Mouse (Mus musculus) gastrocnemius, postnatal 36 days (tissue): ENCODE measurements around the gene Rhebl1. TPM values are rescaled to one million over a fixed set of nuclear protein-coding genes. Genes with fewer than 3 reads are reported as not detected.

Experiments used
- DNase-seq, 2 experiments: peaks; one replicate each; pipeline ENCODE4 v3.0.0; 2022
- intact Hi-C: fragments of 180-260 bp; cut with DNase I; formaldehyde crosslinking; loops from one replicate; pipeline ENCODE4 v1.15.1; 2025
- total RNA-seq, 2 experiments: library from RNA; stranded (reverse); gene quantifications; 2 replicates each; pipeline ENCODE4 v1.2.3; 2021

Rhebl1 gene
- total RNA-seq, 2 experiments from 2014 or later, result 1.9 to 3.1 TPM

DNA sequence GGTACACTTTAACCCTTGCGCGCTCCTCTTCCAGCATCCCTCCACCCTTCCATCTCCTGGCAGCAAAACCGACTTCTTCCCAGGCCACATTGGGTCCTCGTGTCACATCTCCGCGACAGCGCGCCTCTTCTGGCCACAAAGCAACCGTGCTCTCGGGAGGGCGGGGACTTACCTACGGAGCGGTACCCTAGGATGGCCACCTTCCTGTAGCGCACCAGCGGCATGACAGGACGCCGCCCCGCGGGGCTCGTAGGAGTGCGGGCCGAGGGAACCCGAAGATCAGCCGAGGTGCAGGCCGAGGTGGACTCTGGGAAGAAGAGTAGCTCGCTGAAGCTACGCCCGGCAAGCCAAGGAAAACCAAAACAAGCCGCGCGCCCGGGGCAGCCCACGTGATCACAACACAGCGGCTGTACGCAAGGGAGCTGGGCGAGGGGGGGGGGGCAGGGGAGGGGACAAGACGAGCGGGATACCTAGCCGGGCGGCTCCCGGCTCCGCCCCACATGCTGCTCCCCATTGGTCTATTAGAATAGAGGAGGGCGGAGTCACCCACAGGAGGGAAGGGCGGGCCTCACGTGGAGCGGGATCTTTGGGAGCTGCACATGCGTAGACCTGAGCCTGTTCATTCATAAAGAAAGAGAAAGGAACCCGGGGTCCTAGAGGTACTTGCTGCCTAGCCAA, 13.2 kb downstream of the Rhebl1 start:
- intact Hi-C loops, result loop anchor here (5.0 kb wide), 1 partner anchor 36 kb away; the partner anchor contains the start of gene Lmbr1l
- DNase-seq, result peak; percentile 81 to 88

DNA sequence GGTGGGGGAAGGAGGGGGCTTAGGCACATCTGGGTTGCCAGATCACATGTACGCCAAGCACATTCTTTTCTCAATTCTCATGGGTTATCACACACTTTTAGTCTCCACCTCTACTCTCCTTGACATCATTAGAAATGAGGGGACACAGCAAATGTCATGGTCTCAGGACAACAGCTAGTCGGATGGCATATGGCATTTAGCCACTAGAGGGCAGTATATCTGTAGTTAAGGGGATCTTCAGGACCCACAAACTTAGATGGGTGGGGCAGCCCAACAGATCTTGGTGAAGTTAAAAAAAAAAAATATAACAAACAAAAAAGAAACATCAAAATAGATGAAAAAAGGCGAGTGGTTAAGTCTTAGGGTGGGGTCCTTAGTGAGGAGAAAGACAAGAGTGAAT, 17.0 kb downstream of the Rhebl1 start:
- peak in 1 of 2 experiments; percentile 58 for DNase-seq
- intact Hi-C loops, result loop anchor here (5.0 kb wide), 2 partner anchors 50 to 120 kb away; no protein-coding TSS in a partner anchor

DNA sequence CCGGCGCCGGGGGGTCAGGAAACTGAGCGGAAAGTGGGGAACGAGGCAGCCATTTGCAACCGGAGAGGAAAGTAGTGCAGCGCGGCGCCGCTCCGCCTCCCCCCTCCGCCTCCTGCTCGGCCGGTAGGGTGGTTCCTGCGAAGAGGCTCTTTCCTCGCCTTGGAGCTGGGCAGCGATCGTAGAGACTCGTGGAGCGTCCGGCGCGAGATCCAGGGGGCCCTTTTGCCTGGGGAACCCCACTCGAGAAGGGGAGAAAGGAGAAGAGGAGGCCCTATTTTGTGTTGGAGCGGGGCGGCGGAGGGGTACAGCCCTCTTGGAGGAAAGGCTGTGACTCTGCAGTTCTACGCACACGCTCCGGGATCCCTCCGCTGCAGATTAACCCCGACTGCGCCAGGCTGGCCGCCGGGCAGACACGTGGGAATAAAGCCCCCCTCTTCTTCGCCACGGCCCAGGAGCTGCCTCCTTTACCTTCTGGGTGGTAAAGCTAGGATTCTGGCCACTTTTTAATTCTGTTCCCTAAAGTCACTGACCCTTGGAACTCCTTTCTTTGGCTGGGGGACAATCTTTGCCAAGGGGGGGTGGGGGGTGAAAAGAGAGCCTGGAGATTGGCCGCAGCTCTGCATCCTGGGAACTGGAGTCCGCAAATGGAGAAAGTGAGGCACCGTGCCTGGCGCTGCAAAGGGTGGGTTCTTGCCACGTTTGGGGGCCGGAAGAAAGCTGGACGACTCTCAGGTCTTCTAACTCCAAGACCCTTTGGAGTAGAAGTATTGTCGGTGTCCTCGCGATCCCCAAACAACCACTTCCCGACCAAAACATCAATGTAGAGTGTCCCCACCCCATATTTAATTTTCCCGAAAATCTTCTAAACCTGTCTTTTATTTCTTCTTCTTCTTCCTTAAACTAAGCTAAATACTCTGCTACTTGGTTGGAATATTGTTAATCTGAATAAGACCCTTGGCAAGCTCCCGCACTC, 22.1 kb downstream of the Rhebl1 start:
- DNase-seq, result peak; percentile 87 to 95
- intact Hi-C loops, result no loop called here

DNA sequence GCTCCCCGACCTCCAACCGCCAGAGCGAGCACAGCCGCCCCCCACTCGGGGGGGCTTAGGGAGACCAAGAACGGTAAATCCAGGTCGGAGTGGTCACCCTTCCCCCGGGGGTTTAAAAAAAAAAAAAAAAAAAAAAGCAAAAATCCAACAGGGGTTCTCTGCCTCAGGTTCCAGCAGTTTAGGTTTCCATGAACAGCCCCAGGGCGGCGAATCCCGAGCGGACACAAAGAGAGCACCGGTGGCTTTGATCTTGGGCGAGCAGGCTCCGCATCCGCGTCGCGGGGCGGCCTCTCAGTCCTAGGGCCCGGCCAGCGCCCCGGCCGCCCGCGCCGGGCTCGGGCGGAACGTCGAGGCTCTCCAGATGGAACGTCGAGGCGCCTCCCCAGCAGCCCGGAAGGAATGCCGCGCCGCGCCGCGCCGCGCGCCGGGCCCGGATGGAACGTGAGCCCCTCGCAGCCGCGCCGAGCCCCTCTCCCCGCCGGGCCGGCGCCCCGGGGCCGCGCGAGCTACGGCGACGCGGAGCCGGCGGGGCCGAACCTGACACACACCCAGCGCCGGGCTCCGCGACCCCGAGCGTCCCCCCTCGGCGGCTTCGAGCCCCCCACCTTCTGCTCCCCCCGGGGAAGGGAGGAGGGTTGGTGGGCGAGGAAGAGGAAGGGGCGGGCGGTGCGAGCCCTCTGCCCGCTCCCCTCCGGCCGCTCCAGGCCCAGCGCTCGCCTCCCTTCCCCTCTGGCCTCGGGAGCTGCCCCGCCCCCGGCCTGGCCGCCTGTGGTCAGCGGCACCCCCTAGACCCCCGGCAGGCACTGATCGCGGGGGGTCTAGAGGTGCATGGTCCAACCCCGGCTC, 23.0 kb downstream of the Rhebl1 start, which contains the start of gene Kmt2d:
Kmt2d (minus strand) TSS at position 135 of the 846 bp plus-strand sequence.
- no peak for DNase-seq
- intact Hi-C loops, result no loop called here

DNA sequence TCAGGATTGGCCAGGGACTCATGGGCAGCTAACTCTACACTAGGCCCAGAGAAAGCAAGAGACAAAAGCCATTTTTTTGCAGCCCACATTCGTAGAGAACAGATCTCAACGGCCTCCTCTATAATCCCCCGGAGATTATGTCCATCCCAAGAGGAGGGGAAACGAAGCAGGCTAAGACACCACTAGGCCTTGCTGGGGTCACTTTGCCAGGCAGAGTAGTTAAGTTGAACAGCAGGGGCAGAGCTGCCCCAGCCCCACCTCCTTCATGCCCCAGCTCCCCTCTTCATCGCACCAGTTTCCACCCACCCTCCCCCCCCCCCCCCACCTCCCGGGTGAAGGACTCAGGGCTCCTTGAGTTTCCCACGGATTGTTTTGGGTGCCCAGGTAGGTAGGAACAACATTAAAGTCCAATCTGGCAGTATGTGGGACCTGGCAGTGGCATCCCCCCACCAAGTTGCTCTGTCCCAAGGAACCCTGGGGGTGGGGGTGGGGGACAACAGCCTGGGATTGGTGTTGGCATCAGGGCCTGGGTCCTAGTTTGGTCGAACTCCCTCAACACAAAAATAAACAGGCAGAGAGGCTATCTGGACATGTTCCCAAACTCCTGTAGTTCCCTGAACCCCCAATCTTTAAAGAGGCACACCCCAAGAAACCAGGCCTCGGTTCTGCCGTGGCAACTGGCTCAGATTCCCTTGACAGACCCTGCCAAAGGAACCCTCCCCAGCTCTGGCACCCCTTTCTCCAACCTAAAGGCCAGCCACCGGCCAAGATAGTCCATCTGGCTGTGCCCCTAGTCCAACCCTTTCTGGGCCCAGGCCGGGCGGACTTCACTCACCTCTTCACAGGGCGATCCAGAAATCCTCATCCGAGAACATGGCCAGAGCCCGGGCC, 23.9 kb downstream of the Rhebl1 start:
- DNase-seq, result peak; percentile 53 to 58
- intact Hi-C loops, result no loop called here

DNA sequence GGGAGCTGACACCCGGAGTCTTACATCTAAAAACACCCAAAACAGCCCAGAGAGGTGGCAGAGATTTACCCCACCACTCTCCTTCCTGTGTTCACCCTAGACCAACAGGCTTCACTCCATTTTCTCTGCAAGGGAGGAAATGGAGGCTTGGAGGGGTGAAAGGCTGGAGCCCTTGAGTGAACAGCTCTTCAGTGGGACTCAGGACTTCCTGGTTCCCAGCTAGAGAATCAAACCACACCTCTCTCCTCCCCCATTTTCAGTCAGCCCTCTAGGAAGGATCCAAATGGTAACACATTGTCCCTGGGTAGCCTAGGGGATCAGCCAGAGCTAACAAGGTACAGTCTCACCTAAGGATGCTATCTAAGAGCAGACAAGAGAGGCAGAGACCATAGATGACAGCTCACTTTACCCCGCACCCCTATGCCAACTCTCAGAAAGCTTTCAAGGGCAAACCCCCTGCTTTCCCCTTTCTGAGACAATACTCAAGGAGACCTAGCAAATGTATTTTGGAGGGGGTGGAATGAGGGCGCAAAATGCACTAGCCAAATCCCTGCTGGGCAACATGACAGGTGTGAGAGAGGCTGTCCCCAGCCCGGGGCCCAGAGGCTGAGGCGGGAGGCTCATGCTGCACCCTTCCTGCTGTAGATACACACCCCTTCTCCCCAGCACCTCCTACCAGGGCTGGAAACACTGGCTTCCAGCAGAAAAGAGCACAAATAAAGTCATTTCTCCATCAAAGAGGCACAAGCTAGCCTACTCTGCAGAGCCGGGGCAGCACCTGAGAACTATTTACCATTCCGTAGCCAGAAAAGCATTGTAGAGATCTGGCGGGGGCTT, 24.8 kb downstream of the Rhebl1 start:
- no peak for DNase-seq
- intact Hi-C loops, result loop anchor here (5.0 kb wide), 1 partner anchor 37 kb away; the partner anchor contains the start of gene Prkag1

GRCm38 (mm10) chr15:98868346-98869063, 25.8 kb downstream of the Rhebl1 start:
- intact Hi-C loops, result loop anchor here (5.0 kb wide), 1 partner anchor 36 kb away; the partner anchor contains the start of gene Prkag1
- no peak for DNase-seq

DNA sequence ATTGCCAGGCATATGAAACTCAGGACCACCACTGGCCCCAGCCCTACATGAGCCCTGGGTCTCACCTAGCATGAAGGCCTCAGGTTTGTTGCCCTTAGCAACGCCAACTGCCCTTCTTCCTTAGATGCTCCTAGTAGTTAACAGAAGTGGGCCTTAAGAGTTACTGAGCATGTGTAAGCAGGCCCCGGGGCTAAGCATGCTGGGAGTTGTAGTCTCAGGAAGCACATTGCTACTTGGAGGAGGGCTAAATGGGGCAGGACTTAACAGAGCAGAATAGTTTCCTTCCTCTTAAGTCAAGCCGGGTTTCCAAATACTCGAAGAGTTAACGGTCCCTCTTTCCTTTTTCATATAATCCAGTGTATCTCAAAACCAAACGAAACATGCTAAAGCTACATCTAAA, 27.0 kb downstream of the Rhebl1 start:
- intact Hi-C loops, result loop anchor here (5.0 kb wide), 1 partner anchor 35 kb away; the partner anchor contains the start of gene Prkag1
- DNase-seq, result no peak

DNA sequence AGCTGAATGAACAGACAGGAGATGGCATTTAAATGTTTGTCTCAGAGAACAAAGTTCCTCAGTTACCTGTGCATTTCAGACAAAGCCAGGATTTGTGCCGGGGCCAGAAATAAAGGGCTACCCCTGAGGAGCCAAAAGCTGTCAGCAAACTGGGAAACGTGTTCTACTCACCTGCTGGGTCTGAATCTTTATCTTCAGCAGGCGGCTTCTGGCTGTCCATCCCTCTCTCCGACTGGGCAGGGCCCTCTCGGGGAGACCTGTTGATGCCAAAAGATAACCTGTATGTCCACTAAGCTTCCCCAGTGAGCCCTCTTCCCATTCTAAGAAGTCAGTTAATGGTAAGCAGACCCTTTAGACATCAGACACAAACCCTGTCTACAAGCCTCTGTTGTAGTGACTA, 27.8 kb downstream of the Rhebl1 start:
- intact Hi-C loops, result loop anchor here (5.0 kb wide), 1 partner anchor 34 kb away; the partner anchor contains the start of gene Prkag1
- no peak for DNase-seq

DNA sequence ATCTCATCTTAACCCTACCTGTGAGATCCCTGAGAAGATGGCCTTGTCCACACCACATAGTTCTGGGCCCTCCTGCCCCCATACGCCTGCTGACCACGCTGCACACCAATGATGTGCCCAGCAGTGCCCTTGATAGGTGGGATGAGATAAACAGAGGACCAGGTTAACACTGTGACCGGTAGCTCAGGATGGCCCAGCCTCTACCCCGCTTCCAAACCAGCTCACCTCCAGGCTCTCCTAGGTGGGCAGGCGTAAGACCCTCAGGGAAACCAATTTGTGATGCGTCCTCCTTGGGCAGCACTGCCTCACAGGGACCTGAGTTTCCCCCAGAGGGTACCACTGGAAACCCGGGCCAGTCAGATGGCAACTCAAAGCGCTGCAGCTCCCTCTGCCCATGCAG, 28.6 kb downstream of the Rhebl1 start:
- no peak for DNase-seq
- intact Hi-C loops, result loop anchor here (5.0 kb wide), 1 partner anchor 33 kb away; the partner anchor contains the start of gene Prkag1

- intact Hi-C loops, result loop anchor here (5.0 kb wide), 1 partner anchor 33 kb away; the partner anchor contains the start of gene Prkag1
- no peak for DNase-seq
Observed at GRCm38 (mm10) chr15:98864951-98865350, 29.4 kb downstream of the Rhebl1 start.

- intact Hi-C loops, result no loop called here
- no peak for DNase-seq
Observed at GRCm38 (mm10) chr15:98863451-98863958, 30.8 kb downstream of the Rhebl1 start.

GRCm38 (mm10) chr15:98861701-98862410, 32.5 kb downstream of the Rhebl1 start:
- intact Hi-C loops, result no loop called here
- no peak for DNase-seq

DNA sequence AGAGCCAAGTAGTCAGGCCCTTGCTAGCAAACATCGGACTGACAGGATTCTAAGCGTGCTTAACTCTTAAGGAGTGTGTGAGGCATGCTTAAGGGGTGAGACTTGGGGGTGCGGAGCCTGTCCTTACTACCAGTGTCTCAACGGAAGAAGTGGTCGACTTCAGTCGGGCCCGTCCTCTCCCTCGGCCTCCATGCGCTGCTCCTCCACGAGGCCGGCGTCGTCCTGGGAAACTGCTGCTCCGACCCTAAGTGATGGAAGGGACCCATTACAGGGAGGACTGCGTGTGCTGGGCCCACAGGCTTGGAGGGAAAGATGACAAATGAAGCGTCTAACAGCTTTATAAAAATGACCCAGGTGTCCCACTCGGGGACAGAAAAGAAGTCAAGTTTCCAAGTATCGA, 33.4 kb downstream of the Rhebl1 start:
- no peak for DNase-seq

GRCm38 (mm10) chr15:98859319-98860043, 34.9 kb downstream of the Rhebl1 start:
- intact Hi-C loops, result no loop called here
- no peak for DNase-seq

More for the DNA sequence above, 33.4 kb downstream of the Rhebl1 start:
- intact Hi-C loops, result no loop called here

DNA sequence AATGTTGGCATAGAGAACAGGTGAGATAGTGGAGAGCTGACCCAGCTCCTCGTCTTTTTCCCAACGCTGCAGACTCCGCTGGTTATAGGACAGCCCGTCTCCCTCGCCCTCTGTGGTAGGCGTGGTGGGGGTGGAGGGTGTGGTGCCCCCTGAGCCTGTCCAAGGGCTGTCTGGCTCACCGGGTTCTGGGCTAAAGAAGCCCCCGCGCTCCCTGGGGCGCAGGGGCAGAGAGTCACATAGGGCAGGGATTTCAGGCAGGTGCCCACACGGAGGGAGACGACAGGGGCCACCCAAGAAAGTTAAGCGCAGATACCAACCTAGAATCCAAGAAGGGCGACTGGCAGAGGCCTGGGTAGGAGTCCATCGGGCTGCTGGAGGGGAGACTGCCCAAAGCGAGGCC, 40.1 kb downstream of the Rhebl1 start:
- intact Hi-C loops, result no loop called here
- DNase-seq, result no peak
